Mouse (Mus musculus) heart, adult 8-10 months (tissue): ENCODE measurements around the gene Tsg101. TPM values are rescaled to one million over a fixed set of nuclear protein-coding genes. Genes with fewer than 3 reads are reported as not detected.
A peak's percentile ranks its signal among the peaks of the same experiment; 100 is the strongest.

ENCODE experiments used
- DNase-seq: peaks from one replicate; pipeline ENCODE4 v3.0.0; 2022; ENCODE audit warnings: low spot score
- total RNA-seq, 4 experiments: library from RNA; stranded (reverse); gene quantifications; 2 replicates each; pipeline ENCODE4 v1.2.4; 2022

Gene Tsg101
- total RNA-seq, 4 experiments from 2014 or later, result 57.8 to 72.1 (median 60.1) TPM

GRCm38 (mm10) chr7:46877255-46877654 lies 42.5 kb downstream of the Tsg101 start:
- DNase-seq, result no peak

- no peak for DNase-seq
Measured at GRCm38 (mm10) chr7:46876841-46877240, 42.9 kb downstream of the Tsg101 start.

GRCm38 (mm10) chr7:46871988-46872387 lies 47.8 kb downstream of the Tsg101 start:
- no peak for DNase-seq

- no peak for DNase-seq
Measured at GRCm38 (mm10) chr7:46860996-46861395, 58.8 kb downstream of the Tsg101 start, which contains the start of gene Ldhc. TSS of gene Ldhc (plus strand) at chr7:46861203.

- DNase-seq, result no peak
Measured at GRCm38 (mm10) chr7:46859031-46859430, 60.7 kb downstream of the Tsg101 start.

- DNase-seq, result no peak
Measured at GRCm38 (mm10) chr7:46857436-46857835, 62.3 kb downstream of the Tsg101 start.

- no peak for DNase-seq
Measured at GRCm38 (mm10) chr7:46855866-46856560, 63.8 kb downstream of the Tsg101 start.

GRCm38 (mm10) chr7:46853365-46853764 lies 66.4 kb downstream of the Tsg101 start:
- DNase-seq, result no peak

- no peak for DNase-seq
Measured at GRCm38 (mm10) chr7:46852666-46853065, 67.1 kb downstream of the Tsg101 start.

- no peak for DNase-seq
Measured at GRCm38 (mm10) chr7:46851026-46851425, 68.7 kb downstream of the Tsg101 start.

- DNase-seq, result no peak
Measured at GRCm38 (mm10) chr7:46849287-46849686, 70.5 kb downstream of the Tsg101 start.

- peak; percentile 67 for DNase-seq
Measured at GRCm38 (mm10) chr7:46846486-46847244, 73.1 kb downstream of the Tsg101 start.

- no peak for DNase-seq
Measured at GRCm38 (mm10) chr7:46845978-46846485, 73.7 kb downstream of the Tsg101 start.

GRCm38 (mm10) chr7:46845211-46845977 lies 74.4 kb downstream of the Tsg101 start:
- peak; percentile 91 for DNase-seq

- DNase-seq, result no peak
Measured at GRCm38 (mm10) chr7:46843576-46843975, 76.2 kb downstream of the Tsg101 start.

GRCm38 (mm10) chr7:46842278-46842677 lies 77.5 kb downstream of the Tsg101 start:
- no peak for DNase-seq

- DNase-seq, result no peak
Measured at GRCm38 (mm10) chr7:46840787-46841525, 78.8 kb downstream of the Tsg101 start, which contains the start of gene Ldha. TSS of gene Ldha (plus strand) at chr7:46841475.

GRCm38 (mm10) chr7:46840326-46840725 lies 79.4 kb downstream of the Tsg101 start:
- DNase-seq, result no peak

GRCm38 (mm10) chr7:46839861-46840260 lies 79.9 kb downstream of the Tsg101 start:
- DNase-seq, result no peak

GRCm38 (mm10) chr7:46839446-46839845 lies 80.3 kb downstream of the Tsg101 start:
- DNase-seq, result peak; percentile 23
